Mouse (Mus musculus) lung, postnatal 0 days (tissue): ENCODE results near the gene Lin28a.

ENCODE experiments used
- CTCF ChIP-seq: IDR thresholded peaks from 2 replicates; pipeline ENCODE4 v1.5.1; 2016; ENCODE audit warnings: antibody characterized with exemption, mild to moderate bottlenecking
- EP300 ChIP-seq: IDR thresholded peaks from 2 replicates; pipeline ENCODE4 v1.6.1; 2016; ENCODE audit warnings: antibody characterized with exemption, mild to moderate bottlenecking, control low read depth

- TF ChIP-seq CTCF, result no peak
- TF ChIP-seq EP300, result no peak
These were observed 12.9 kb downstream of the Lin28a start for GRCm38 (mm10) chr4:134005581-134006358.
